Comparison of ENCODE assay signal across 8 mouse cellular contexts in genomic region chr11:121388554-121388945, GRCm38 (mm10). TPM values are rescaled to one million over a fixed set of nuclear protein-coding genes. Genes with fewer than 3 reads are reported as not detected.
DNase-seq lines count a peak whose midpoint lies in the region; ATAC-seq and TF ChIP-seq lines count a peak whose summit lies in the region.

No protein-coding gene starts in this region.

- intact Hi-C loops in left cerebral cortex, postnatal 25 days (cut with DNase I): loop anchor here (1.0 kb wide), 1 partner anchor 46 kb away; the partner anchor contains the start of gene Fn3k

- TF ChIP-seq CTCF in lung, embryonic 14.5 days (IDR thresholded peaks at IDR 0.05; ENCODE audit: low read depth): no peak

- H3K27me3 ChIP-seq in lung, embryonic 14.5 days (ENCODE audit: insufficient read depth, low read length): peaks cover 5% of the 10 kb centered on the region
- H3K27me3 ChIP-seq in forebrain, embryonic 12.5 days: peaks cover 21% of the 10 kb centered on the region
- H3K27me3 ChIP-seq in limb, embryonic 14.5 days (ENCODE audit: control insufficient read depth, insufficient read depth, low read length): no peaks in the 10 kb centered on the region
- H3K27me3 ChIP-seq in splenic B cell, adult 2 months (ENCODE audit: control insufficient read depth, insufficient read depth, low read length, poor library complexity, severe bottlenecking): no peaks in the 10 kb centered on the region

- no peaks in the 10 kb centered on the region for H3K9me3 ChIP-seq in lung, embryonic 14.5 days (ENCODE audit: low read depth, low read length)
- no peaks in the 10 kb centered on the region for H3K9me3 ChIP-seq in forebrain, embryonic 12.5 days
- H3K9me3 ChIP-seq in limb, embryonic 14.5 days (ENCODE audit: control insufficient read depth, low read length): no peaks in the 10 kb centered on the region

- DNase-seq in lung, embryonic 14.5 days: no peak
- no peak for DNase-seq in lung, postnatal 10 days
- DNase-seq in limb, embryonic 14.5 days (ENCODE audit: low spot score): no peak
- DNase-seq in splenic B cell, adult 2 months (ENCODE audit: low read depth, low spot score): peak; percentile 4
- DNase-seq in adrenal gland, adult (ENCODE audit: inconsistent age in 2 of 2, low spot score in 1 of 2): no peak
- no peak for DNase-seq in left cerebral cortex, postnatal 25 days (ENCODE audit: low spot score in 2 of 2)
- no peak for DNase-seq in thymus, postnatal 36 days

- H3K4me3 ChIP-seq in lung, embryonic 14.5 days (ENCODE audit: low read depth, low read length): peak overlapping the region; percentile 64
- H3K4me3 ChIP-seq in forebrain, embryonic 12.5 days (replicated peaks): peak overlapping the region; percentile 64
- peak overlapping the region; percentile 64 for H3K4me3 ChIP-seq in limb, embryonic 14.5 days (replicated peaks; ENCODE audit: low read length)

- no peak overlapping the region for H3K27ac ChIP-seq in lung, embryonic 14.5 days (ENCODE audit: low read depth)
- H3K27ac ChIP-seq in forebrain, embryonic 12.5 days: no peak overlapping the region
- no peak overlapping the region for H3K27ac ChIP-seq in limb, embryonic 14.5 days (replicated peaks; ENCODE audit: low read depth, low read length)

- H3K9ac ChIP-seq in lung, embryonic 14.5 days: no peak overlapping the region
- H3K9ac ChIP-seq in forebrain, embryonic 12.5 days: no peak overlapping the region
- H3K9ac ChIP-seq in limb, embryonic 14.5 days (ENCODE audit: low read depth, low read length, severe bottlenecking): no peak overlapping the region

- 6% methylated on average over 6 of the region's 6 CpGs for WGBS in lung, embryonic 14.5 days
- WGBS in forebrain, embryonic 12.5 days: 9% methylated on average over 6 of the region's 6 CpGs
- 10% methylated on average over 6 of the region's 6 CpGs for WGBS in limb, embryonic 14.5 days

- no peaks in the 10 kb centered on the region for H3K36me3 ChIP-seq in lung, embryonic 14.5 days (ENCODE audit: insufficient read depth)
- H3K36me3 ChIP-seq in forebrain, embryonic 12.5 days (replicated peaks): no peaks in the 10 kb centered on the region
- H3K36me3 ChIP-seq in limb, embryonic 14.5 days (ENCODE audit: control insufficient read depth, insufficient read depth, low read length): no peaks in the 10 kb centered on the region
- H3K36me3 ChIP-seq in splenic B cell, adult 2 months (ENCODE audit: control insufficient read depth, insufficient read depth, low read length, poor library complexity, severe bottlenecking): no peaks in the 10 kb centered on the region

- H3K4me2 ChIP-seq in lung, embryonic 14.5 days: peak overlapping the region; percentile 94
- H3K4me2 ChIP-seq in forebrain, embryonic 12.5 days: peak overlapping the region; percentile 94
- peak overlapping the region; percentile 90 for H3K4me2 ChIP-seq in limb, embryonic 14.5 days (replicated peaks; ENCODE audit: low read depth, low read length, severe bottlenecking)

- ATAC-seq in lung, embryonic 14.5 days (ENCODE audit: insufficient read depth): no peak; the same call in 1 of the 2 replicates
- ATAC-seq in forebrain, embryonic 12.5 days (ENCODE audit: low FRiP score): peak; percentile 51
- no peak for ATAC-seq in limb, embryonic 14.5 days (ENCODE audit: low FRiP score, low read depth)

- H3K4me1 ChIP-seq in lung, embryonic 14.5 days (ENCODE audit: insufficient read depth): no peaks in the 10 kb centered on the region
- H3K4me1 ChIP-seq in forebrain, embryonic 12.5 days: peaks cover 15% of the 10 kb centered on the region; the same call in 1 of the 2 replicates
- H3K4me1 ChIP-seq in limb, embryonic 14.5 days (ENCODE audit: control insufficient read depth, insufficient read depth, low read length): peaks cover 11% of the 10 kb centered on the region

- TF ChIP-seq POLR2A in limb, embryonic 14.5 days (IDR thresholded peaks at IDR 0.05; ENCODE audit: borderline replicate concordance, extremely low read depth, insufficient read depth, insufficient read length): no peak

RNA-seq across cellular contexts. Expression of gene Rab40b, which starts 0.5 kb away (rescaled TPM):
- 3.0 and 4.7 TPM in 2 replicates for polyA plus RNA-seq in lung, embryonic 14.5 days (2014; fragmentation: Nextera tagmentation; extraction: Ambion mirVana)
- polyA plus RNA-seq in forebrain, embryonic 12.5 days (2016; fragmentation: Nextera tagmentation; extraction: Ambion mirVana): 3.1 and 3.8 TPM in 2 replicates
- 10.8 and 13.0 TPM in 2 replicates for polyA plus RNA-seq in limb, embryonic 14.5 days (2012; rRNA removed)
- polyA plus RNA-seq in limb, embryonic 14.5 days (2014; fragmentation: Nextera tagmentation; extraction: Ambion mirVana): 16.8 and 19.0 TPM in 2 replicates
- 10 to 100 TPM; 46.1 to 58.1 TPM for total RNA-seq in left cerebral cortex, postnatal 25 days (2021)

RNA-seq across cellular contexts. Expression of gene Fn3krp, which starts 32.7 kb away (rescaled TPM):
- 5.6 TPM in 2 replicates for polyA plus RNA-seq in lung, embryonic 14.5 days (2014; fragmentation: Nextera tagmentation; extraction: Ambion mirVana)
- polyA plus RNA-seq in forebrain, embryonic 12.5 days (2016; fragmentation: Nextera tagmentation; extraction: Ambion mirVana): 7.3 and 7.7 TPM in 2 replicates
- polyA plus RNA-seq in limb, embryonic 14.5 days (2012; rRNA removed): 11.2 and 11.6 TPM in 2 replicates
- polyA plus RNA-seq in limb, embryonic 14.5 days (2014; fragmentation: Nextera tagmentation; extraction: Ambion mirVana): 7.3 and 7.4 TPM in 2 replicates
- 10 to 100 TPM; 42.9 to 47.3 TPM for total RNA-seq in left cerebral cortex, postnatal 25 days (2021)

RNA-seq across cellular contexts. Expression of gene Wdr45b, which starts 34.3 kb away (rescaled TPM):
- 110 and 111 TPM in 2 replicates for polyA plus RNA-seq in lung, embryonic 14.5 days (2014; fragmentation: Nextera tagmentation; extraction: Ambion mirVana)
- polyA plus RNA-seq in forebrain, embryonic 12.5 days (2016; fragmentation: Nextera tagmentation; extraction: Ambion mirVana): 84.0 and 86.5 TPM in 2 replicates
- 94.5 and 110 TPM in 2 replicates for polyA plus RNA-seq in limb, embryonic 14.5 days (2012; rRNA removed)
- polyA plus RNA-seq in limb, embryonic 14.5 days (2014; fragmentation: Nextera tagmentation; extraction: Ambion mirVana): 113 and 116 TPM in 2 replicates
- total RNA-seq in left cerebral cortex, postnatal 25 days (2021): 10 to 100 TPM; 70.3 to 79.7 TPM

RNA-seq across cellular contexts. Expression of gene Fn3k, which starts 46.2 kb away (rescaled TPM):
- 0.23 and 0.33 TPM in 2 replicates for polyA plus RNA-seq in lung, embryonic 14.5 days (2014; fragmentation: Nextera tagmentation; extraction: Ambion mirVana)
- 0.91 and 1.4 TPM in 2 replicates for polyA plus RNA-seq in forebrain, embryonic 12.5 days (2016; fragmentation: Nextera tagmentation; extraction: Ambion mirVana)
- polyA plus RNA-seq in limb, embryonic 14.5 days (2012; rRNA removed): 1.2 and 1.3 TPM in 2 replicates
- polyA plus RNA-seq in limb, embryonic 14.5 days (2014; fragmentation: Nextera tagmentation; extraction: Ambion mirVana): 0.61 and 0.81 TPM in 2 replicates
- 10 to 100 TPM; 49.0 to 54.1 TPM for total RNA-seq in left cerebral cortex, postnatal 25 days (2021)
